Mouse (Mus musculus) kidney, postnatal 0 days (tissue): ENCODE results near the gene Gm17334. TPM values are rescaled to one million over a fixed set of nuclear protein-coding genes. Genes with fewer than 3 reads are reported as not detected.
A peak's percentile ranks its signal among the peaks of the same experiment; 100 is the strongest.

ENCODE experiments used
- ATAC-seq: fragments of 200-750 bp; cut with Nextera tagmentation; replicated peaks from 2 replicates; pipeline ENCODE4 v1.8.0; 2017; ENCODE audit warnings: low read depth, moderate number of reproducible peaks, moderate TSS enrichment, moderate library complexity; ENCODE audit not compliant: low FRiP score
- DNase-seq: peaks from one replicate; pipeline ENCODE4 v3.0.0-alpha.2; 2016; ENCODE audit warnings: low spot score
- H3K27ac ChIP-seq: fragments of 300-500 bp; sonication (generic); 2 replicates; pipeline ENCODE4 v1.5.1; 2014; ENCODE audit warnings: mild to moderate bottlenecking
- H3K27me3 ChIP-seq: fragments of 300-500 bp; sonication (generic); 2 replicates; pipeline ENCODE4 v1.6.1; 2014; ENCODE audit warnings: low read length, mixed read lengths; ENCODE audit not compliant: insufficient read depth
- H3K36me3 ChIP-seq: fragments of 300-500 bp; sonication (generic); 2 replicates; pipeline ENCODE4 v1.6.1; 2014; ENCODE audit warnings: low read length, mixed read lengths; ENCODE audit not compliant: insufficient read depth
- H3K4me1 ChIP-seq: fragments of 300-500 bp; sonication (generic); replicated peaks from 2 replicates; pipeline ENCODE4 v1.6.1; 2014; ENCODE audit warnings: antibody characterized with exemption, low read length, mixed read lengths; ENCODE audit not compliant: insufficient read depth
- H3K4me2 ChIP-seq: fragments of 300-500 bp; sonication (generic); 2 replicates; pipeline ENCODE4 v1.6.1; 2014; ENCODE audit warnings: mild to moderate bottlenecking, low read length, moderate library complexity, mixed read lengths
- H3K4me3 ChIP-seq: fragments of 300-500 bp; sonication (generic); replicated peaks from 2 replicates; pipeline ENCODE4 v1.5.1; 2014; ENCODE audit warnings: low read depth, low read length
- H3K9ac ChIP-seq: fragments of 300-500 bp; sonication (generic); 2 replicates; pipeline ENCODE4 v1.6.1; 2014; ENCODE audit warnings: low read depth, low read length
- H3K9me3 ChIP-seq: fragments of 300-500 bp; sonication (generic); replicated peaks from 2 replicates; pipeline ENCODE4 v1.6.1; 2016; ENCODE audit warnings: low read length, inconsistent platforms, mixed read lengths
- CTCF ChIP-seq: IDR thresholded peaks from 2 replicates; pipeline ENCODE4 v1.5.1; 2016; ENCODE audit warnings: antibody characterized with exemption, low read depth, mild to moderate bottlenecking, moderate library complexity
- WGBS: fragments of 180-500 bp; shearing (Covaris S2); extraction: QIAGEN DNeasy Blood & Tissue Kit; methylation state at CpG from one replicate; pipeline ENCODE4 v1.1.7; 2014; 5-methylcytosine and 5-hydroxymethylcytosine counted together
- polyA plus RNA-seq: library from polyadenylated mRNA; unstranded; fragments of >200 nt; fragmentation: Nextera tagmentation; extraction: Ambion mirVana; gene quantifications from 2 replicates; pipeline ENCODE4 v1.2.1, GENCODE M21; 2015

Gm17334 gene
- polyA plus RNA-seq, 1 experiment from 2014 or later, result 0.21 TPM

GRCm38 (mm10) chr11:53742353-53742752 is 30.6 kb downstream of the Gm17334 start:
- H3K4me2 ChIP-seq, result no peak overlapping the region
- 45% methylated on average over 5 of the region's 5 CpGs for WGBS
- H3K27ac ChIP-seq, result no peak overlapping the region
- DNase-seq, result peak; percentile 52
- no peak overlapping the region for H3K4me3 ChIP-seq
- no peak overlapping the region for H3K9ac ChIP-seq
- H3K36me3 ChIP-seq, result no peaks in the 10 kb centered on the region
- H3K27me3 ChIP-seq, result no peaks in the 10 kb centered on the region
- no peaks in the 10 kb centered on the region for H3K9me3 ChIP-seq
- no peak for ATAC-seq
- peak; percentile 49 for TF ChIP-seq CTCF
- no peaks in the 10 kb centered on the region for H3K4me1 ChIP-seq

GRCm38 (mm10) chr11:53737573-53737946 is 35.4 kb downstream of the Gm17334 start:
- no peak overlapping the region for H3K4me3 ChIP-seq
- TF ChIP-seq CTCF, result peak; percentile 70
- peak; percentile 85 for DNase-seq
- H3K9me3 ChIP-seq, result no peaks in the 10 kb centered on the region
- H3K27ac ChIP-seq, result peak overlapping the region; percentile 33; the same call in 1 of the 2 replicates
- no peak overlapping the region for H3K9ac ChIP-seq
- no peaks in the 10 kb centered on the region for H3K27me3 ChIP-seq
- no peaks in the 10 kb centered on the region for H3K36me3 ChIP-seq
- WGBS, result 33% methylated on average over 6 of the region's 6 CpGs
- H3K4me1 ChIP-seq, result no peaks in the 10 kb centered on the region
- H3K4me2 ChIP-seq, result no peak overlapping the region
- ATAC-seq, result peak; percentile 63; the same call in 1 of the 2 replicates

- 46% methylated on average over 14 of the region's 14 CpGs for WGBS
- Histone ChIP-seq H3K27ac (peak overlapping the region; percentile 33; the same call in 1 of the 2 replicates), H3K9ac (no peak overlapping the region), H3K4me1 (no peaks in the 10 kb centered on the region), H3K9me3 (no peaks in the 10 kb centered on the region), H3K4me3 (no peak overlapping the region), H3K36me3 (no peaks in the 10 kb centered on the region), H3K4me2 (no peak overlapping the region), H3K27me3 (no peaks in the 10 kb centered on the region)
- ATAC-seq (peak; percentile 79), DNase-seq (peak; percentile 95)
- TF ChIP-seq CTCF, result peak; percentile 91
Measured at GRCm38 (mm10) chr11:53736771-53737572, 36.0 kb downstream of the Gm17334 start.

- 20% methylated on average over 17 of the region's 17 CpGs for WGBS
- Histone ChIP-seq H3K36me3 (no peaks in the 10 kb centered on the region), H3K27me3 (no peaks in the 10 kb centered on the region), H3K4me2 (peak overlapping the region; percentile 36), H3K9ac (no peak overlapping the region), H3K4me1 (no peaks in the 10 kb centered on the region), H3K9me3 (no peaks in the 10 kb centered on the region), H3K27ac (no peak overlapping the region), H3K4me3 (no peak overlapping the region)
- DNase-seq, result peak; percentile 83
- TF ChIP-seq CTCF, result peak; percentile 95
- peak; percentile 68; the same call in 1 of the 2 replicates for ATAC-seq
Measured at GRCm38 (mm10) chr11:53735682-53736245, 37.2 kb downstream of the Gm17334 start.

GRCm38 (mm10) chr11:53734970-53735681 is 37.9 kb downstream of the Gm17334 start:
- Histone ChIP-seq H3K27me3 (no peaks in the 10 kb centered on the region), H3K9me3 (no peaks in the 10 kb centered on the region), H3K9ac (no peak overlapping the region), H3K4me2 (0 out of 2 replicates have a peak overlapping the region, but pooled peaks have one; percentile 36), H3K4me3 (no peak overlapping the region), H3K4me1 (no peaks in the 10 kb centered on the region), H3K36me3 (no peaks in the 10 kb centered on the region), H3K27ac (no peak overlapping the region)
- ATAC-seq, result no peak
- no peak for DNase-seq
- TF ChIP-seq CTCF, result no peak
- WGBS, result 64% methylated on average over 18 of the region's 18 CpGs

- ATAC-seq, result no peak
- no peaks in the 10 kb centered on the region for H3K9me3 ChIP-seq
- H3K36me3 ChIP-seq, result no peaks in the 10 kb centered on the region
- no peak overlapping the region for H3K27ac ChIP-seq
- no peaks in the 10 kb centered on the region for H3K27me3 ChIP-seq
- no peak overlapping the region for H3K4me2 ChIP-seq
- no peak for DNase-seq
- 82% methylated on average over 2 of the region's 2 CpGs for WGBS
- no peaks in the 10 kb centered on the region for H3K4me1 ChIP-seq
- H3K4me3 ChIP-seq, result no peak overlapping the region
- H3K9ac ChIP-seq, result no peak overlapping the region
- peak; percentile 27; the same call in 1 of the 2 replicates for TF ChIP-seq CTCF
Measured at GRCm38 (mm10) chr11:53734431-53734830, 38.6 kb downstream of the Gm17334 start.
